Mouse (Mus musculus): ENCODE data around the gene Fkbp4.

The Fkbp4 gene

GRCm38 (mm10) chr6:128437288-128437687, 1.2 kb downstream of the Fkbp4 start:
- DNase-seq (ENCODE audit: low read depth, low spot score): no peak

DNA sequence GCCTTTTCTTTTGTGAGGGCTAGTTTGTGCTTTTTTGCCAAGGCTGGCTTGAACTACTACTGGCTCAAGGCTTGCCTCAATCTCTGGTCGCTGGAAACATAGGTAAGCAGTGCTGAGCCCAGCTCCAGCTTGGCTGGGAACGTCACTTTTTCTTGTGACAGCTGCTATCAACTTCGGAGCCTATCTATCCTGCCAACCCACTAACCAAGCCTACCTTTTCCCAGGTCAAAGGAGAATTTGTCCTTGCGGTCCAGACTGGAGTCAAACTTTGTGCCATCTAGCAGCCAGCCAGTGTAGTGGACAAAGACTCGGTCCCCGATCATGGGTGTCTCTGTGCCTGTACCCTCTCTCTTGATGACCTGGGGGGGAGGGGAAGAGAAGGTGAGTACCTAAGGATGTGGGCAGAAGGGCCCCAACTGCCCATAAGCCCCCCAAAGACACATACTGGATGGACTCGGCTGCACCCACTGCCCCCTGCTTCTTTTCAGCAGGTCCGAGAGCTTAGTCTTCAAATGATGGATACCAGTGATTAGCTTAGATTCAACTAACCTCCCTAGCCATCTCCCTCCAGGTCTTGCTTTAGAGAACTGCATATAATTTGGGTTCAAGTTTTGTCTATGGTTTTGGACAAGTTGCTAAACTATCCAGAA, 2.0 kb downstream of the Fkbp4 start:
- no peak for DNase-seq (ENCODE audit: low read depth, low spot score)

DNA sequence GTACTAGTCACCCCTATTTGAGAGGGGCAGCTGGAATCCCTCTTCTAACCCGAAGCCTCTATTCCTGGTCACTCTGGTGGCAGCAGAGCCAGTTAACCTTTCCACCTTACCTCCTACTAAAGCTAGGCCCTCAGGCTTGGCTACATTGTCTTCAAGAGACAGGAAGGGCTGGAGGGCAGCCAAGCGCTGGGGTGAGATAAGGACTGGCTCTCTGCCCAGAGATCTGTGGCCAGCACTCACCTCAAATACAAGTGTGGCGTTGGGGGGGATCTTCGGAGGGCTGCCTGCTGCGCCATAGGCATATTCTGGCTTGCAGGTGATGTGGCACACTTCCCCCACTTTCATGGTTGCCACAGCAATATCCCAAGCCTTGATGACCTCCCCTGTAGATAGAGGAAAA, 3.0 kb downstream of the Fkbp4 start:
- no peak for DNase-seq (ENCODE audit: low read depth, low spot score)

GRCm38 (mm10) chr6:128433566-128433965, 4.9 kb downstream of the Fkbp4 start:
- DNase-seq (ENCODE audit: low read depth, low spot score): no peak

DNA sequence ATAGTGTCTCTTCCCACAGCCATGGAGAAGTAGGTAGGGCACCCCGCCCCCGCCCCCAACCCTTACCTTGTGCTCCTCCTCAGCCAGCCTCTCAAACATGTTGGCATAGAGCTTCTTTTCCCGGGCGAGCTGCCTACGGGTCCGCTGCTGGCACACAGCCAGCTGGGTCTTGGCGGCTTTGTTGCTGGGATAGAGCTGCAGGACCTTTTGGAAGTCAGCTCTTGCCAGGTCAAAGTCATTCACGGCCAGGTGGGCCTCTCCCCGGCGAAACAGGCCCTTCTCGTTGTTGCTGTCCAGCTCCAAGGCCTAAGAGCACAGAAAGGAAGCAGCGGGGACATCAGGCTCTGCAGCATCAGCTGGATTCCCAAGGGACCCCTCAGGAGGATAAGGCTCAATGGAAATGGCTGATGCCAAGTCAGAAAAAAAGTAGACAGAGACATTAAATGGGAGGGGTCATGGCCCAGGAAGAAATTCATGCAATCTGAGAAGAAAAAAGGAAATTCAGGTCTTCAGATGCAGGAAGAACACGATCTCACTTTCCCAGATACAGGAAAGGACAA, 6.0 kb downstream of the Fkbp4 start:
- DNase-seq (ENCODE audit: low read depth, low spot score): no peak

DNA sequence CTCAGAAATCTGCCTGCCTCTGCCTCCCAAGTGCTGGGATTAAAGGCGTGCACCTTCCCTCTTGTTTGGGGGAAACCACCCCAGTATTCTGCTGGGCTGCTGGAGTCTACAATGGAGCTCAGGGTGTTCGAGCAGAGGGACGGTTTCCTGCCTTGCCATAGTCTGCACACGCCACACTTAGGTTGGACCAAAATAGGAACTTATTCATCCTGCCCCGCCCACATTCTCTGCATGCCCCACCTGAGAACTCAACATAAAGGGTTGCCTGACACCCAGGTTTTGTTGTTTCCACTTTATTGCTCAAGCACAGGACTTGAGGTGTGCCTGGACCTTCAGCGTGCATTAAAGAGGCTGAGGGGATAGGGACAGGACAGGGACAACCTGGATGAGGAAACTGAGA, 8.7 kb downstream of the Fkbp4 start:
- DNase-seq (ENCODE audit: low read depth, low spot score): no peak

- no peak for DNase-seq (ENCODE audit: low read depth, low spot score)
Observed at GRCm38 (mm10) chr6:128429300-128429699, 9.2 kb downstream of the Fkbp4 start.

DNA sequence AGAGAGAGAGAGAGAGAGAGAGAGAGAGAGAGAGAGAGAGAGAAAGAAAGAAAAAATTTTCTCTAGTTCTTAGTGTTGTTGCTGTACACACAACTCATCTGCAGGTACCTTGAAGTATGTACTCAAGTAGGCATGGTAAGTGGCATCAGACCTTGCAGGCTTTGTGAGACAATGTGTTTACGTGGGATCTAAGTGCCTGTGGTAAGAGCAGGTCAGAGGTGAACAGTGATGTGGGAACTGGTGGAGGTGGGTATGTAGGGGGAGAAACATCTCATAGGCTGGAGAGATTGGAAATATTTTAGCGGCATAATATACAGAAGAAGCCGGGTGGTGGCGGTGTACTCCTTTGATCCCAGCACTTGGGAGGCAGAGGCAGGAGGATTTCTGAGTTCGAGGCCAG, 10.9 kb downstream of the Fkbp4 start:
- DNase-seq (ENCODE audit: low read depth, low spot score): no peak

DNA sequence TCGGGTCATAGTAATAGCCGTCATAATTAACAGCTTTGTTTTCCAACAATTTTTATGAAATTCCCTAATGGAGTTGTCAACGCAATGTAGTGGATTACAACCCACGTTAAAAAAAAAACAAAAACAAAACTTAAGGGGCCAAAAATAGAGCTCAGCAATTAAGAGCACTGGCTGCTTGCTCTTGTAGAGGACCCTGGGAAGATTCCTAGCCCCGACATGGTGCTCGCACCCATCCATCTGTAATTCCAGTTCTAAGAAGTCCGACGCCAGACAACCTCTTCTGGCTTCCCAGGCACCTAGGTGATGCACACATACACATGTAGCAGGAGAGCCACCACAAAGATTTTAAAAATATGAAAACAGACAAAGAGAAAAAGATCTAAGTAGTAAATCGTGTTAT, 13.4 kb downstream of the Fkbp4 start:
- no peak for DNase-seq (ENCODE audit: low read depth, low spot score)

DNA sequence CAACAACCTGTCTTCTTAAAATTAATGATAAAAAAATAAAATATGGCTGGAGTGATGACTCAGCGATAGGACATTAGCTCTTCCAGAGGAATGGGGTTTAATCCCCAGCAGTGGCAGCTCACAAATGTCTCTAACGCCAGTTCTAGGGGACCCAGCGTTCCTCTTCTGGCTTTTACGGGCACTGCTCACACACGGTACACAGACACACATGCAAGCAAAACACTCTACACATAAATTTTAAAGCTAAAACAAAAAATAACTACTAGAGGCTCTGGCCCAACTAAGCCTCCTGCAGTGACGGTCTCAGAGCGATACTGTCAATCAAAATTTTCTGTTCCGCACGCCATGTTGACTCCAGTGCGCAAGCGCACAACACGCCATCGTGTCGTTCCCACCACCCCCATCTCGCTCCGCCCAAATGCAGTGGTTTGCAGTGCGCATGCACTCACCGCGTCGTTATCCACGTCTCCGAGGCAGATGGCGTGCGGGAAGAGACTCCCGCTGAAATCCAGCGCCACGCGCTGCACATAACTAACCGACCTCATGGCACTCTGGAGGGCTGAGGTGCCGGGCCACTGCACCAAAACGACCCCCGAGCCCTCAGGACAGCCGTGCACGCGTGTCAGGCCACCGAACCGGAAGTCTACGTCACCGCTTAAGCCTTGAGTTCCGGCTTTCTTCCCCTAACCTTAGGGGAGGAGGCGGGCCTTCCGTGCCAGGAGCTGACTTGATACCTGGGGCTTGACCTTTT, 14.0 kb downstream of the Fkbp4 start, which contains the start of gene Itfg2:
Gene Itfg2, minus strand, starts transcription at position 663 of the 751 bp plus-strand sequence.
- peak; percentile 97 for DNase-seq (ENCODE audit: low read depth, low spot score)

GRCm38 (mm10) chr6:128423496-128424268, 14.8 kb downstream of the Fkbp4 start:
- DNase-seq (ENCODE audit: low read depth, low spot score): no peak

- DNase-seq (ENCODE audit: low read depth, low spot score): no peak
Observed at GRCm38 (mm10) chr6:128421480-128421879, 17.0 kb downstream of the Fkbp4 start.

GRCm38 (mm10) chr6:128421036-128421435, 17.4 kb downstream of the Fkbp4 start:
- DNase-seq (ENCODE audit: low read depth, low spot score): no peak

- DNase-seq (ENCODE audit: low read depth, low spot score): no peak
Observed at GRCm38 (mm10) chr6:128418076-128418475, 20.4 kb downstream of the Fkbp4 start.

DNA sequence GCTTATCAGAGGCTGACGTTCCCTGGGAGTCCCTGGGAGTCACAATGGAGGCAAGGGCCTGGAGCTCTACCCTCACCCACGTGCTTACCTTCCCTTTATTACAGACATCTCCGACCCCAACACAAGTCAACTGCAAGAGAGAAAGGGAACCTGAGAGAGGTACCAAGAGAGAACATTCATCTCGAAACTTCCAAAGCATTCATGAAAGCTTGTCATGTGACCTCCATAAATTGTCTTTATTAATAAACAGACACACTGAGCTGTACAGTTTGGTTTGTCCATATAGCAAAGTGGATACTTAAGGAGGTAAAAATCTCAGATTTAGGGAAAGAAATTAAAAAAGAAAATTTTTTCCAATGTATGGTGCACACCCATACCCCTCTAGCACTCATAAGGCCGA, 22.3 kb downstream of the Fkbp4 start:
- DNase-seq (ENCODE audit: low read depth, low spot score): no peak

GRCm38 (mm10) chr6:128411115-128411514, 27.4 kb downstream of the Fkbp4 start:
- DNase-seq (ENCODE audit: low read depth, low spot score): peak; percentile 74

DNA sequence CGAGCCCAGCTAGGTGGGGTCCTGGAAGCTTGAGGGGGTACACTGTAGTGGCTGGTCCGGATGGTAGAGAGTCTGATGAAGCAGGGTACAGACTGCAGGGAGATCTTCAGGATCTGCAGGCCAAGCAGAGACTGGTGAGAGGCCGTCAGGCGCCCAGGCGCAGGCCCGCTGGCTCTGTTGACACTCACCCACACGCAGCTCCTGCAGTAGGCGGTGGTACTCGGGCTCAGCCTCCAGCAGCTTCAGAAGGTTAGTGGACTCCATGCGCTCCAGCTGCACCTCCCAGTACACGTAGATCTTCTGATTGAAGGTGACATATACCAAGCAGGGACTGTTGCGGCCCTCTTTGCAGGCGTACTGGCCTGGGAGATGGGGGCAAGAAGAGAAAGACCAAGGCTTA, 28.2 kb downstream of the Fkbp4 start:
- no peak for DNase-seq (ENCODE audit: low read depth, low spot score)

GRCm38 (mm10) chr6:128408544-128409125, 29.8 kb downstream of the Fkbp4 start:
- no peak for DNase-seq (ENCODE audit: low read depth, low spot score)

DNA sequence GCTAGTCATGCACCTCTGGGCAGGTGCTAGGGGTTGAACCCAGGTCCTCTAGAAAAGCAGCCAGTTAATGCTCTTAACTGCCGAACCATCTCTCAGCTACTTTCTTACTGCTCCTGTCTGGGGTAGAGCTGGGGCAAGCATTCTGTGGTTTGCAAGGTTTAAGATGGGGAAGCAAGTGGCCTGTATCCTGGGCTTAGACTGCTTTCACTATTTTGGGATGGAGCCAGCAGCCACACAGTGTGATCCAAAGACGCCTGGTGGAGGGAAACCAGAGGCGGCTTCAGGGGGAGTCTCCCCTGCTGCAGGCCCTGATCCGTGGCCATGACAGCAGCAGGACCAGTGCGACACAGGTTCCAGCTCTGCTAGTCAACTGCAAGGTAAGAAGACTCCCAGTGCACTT, 33.8 kb downstream of the Fkbp4 start:
- no peak for DNase-seq (ENCODE audit: low read depth, low spot score)

- no peak for DNase-seq (ENCODE audit: low read depth, low spot score)
Observed at GRCm38 (mm10) chr6:128399421-128400185, 38.9 kb downstream of the Fkbp4 start.

DNA sequence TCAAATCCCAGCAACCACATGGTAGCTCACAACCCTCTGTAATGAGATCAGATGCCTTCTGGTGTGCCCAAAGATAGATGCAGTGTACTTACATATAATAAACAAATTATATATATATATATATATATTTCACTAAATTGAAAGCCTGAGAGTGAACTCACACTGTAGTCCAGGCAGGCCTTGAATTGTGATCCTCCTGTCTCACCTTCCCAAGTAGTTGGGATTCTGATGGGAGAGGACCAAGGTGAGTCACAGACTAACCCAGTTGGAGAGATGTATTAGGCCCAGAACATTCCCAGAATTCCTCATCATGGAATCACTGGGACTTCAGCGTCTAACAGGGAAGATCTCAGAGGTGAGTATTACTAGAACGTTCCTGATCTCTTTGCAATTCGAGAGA, 39.5 kb downstream of the Fkbp4 start, which contains the start of gene Nrip2:
Gene Nrip2, plus strand, starts transcription at position 301 of the 400 bp plus-strand sequence.
- no peak for DNase-seq (ENCODE audit: low read depth, low spot score)

Data from forelimb bud, embryonic 11.5 days (tissue).